Mouse (Mus musculus): ENCODE measurements around the gene Map4k4.
A peak's percentile ranks its signal among the peaks of the same experiment; 100 is the strongest.

Gene Map4k4

DNA sequence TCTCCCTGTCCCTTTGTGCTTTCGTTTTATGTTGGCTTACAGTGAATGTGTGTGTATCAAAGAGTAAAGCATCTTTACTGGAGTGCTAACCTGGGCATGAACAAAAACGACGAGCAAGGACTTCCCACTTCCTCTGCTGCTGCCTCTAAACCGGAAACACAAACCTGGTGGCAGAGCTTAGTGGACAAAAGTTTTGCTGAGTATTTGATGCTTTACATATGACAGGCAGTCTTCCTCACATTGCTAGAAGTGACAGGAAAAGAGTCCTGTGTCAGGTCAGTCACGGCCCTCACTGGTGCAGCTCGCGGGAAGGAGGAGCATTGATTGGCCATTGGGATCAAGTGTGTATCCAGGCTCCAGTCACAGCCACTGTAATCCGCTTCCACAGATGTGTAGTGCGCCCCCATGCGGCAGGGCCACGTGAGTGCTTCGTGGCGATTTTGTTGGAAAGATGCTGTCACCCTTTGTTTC, 35.7 kb downstream of the Map4k4 start:
- peak; percentile 71 for DNase-seq (ENCODE audit: low read depth, low spot score)

GRCm38 (mm10) chr1:39936934-39937333, 36.2 kb downstream of the Map4k4 start:
- DNase-seq (ENCODE audit: low read depth, low spot score): no peak

DNA sequence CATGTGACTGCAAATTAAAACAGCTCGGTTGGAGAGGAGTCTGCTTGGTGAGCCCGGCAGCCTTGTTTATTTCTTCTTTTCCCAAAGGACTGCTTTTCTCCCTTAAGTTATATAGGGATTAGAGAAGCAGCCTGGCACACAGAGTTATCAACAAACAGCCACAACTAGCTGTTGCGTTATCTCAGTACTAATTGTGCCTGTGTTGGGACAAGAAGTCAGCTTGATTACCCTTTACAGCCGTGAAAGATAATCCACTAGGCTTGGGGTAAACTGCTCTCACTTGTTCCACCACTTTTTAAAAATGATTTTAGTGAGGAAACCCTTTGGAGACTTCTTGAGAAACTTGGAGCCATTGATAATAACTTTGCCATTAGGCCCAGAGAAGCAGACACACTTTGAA, 36.9 kb downstream of the Map4k4 start:
- DNase-seq (ENCODE audit: low read depth, low spot score): no peak

- no peak for DNase-seq (ENCODE audit: low read depth, low spot score)
Measured at GRCm38 (mm10) chr1:39939401-39939800, 38.7 kb downstream of the Map4k4 start.

DNA sequence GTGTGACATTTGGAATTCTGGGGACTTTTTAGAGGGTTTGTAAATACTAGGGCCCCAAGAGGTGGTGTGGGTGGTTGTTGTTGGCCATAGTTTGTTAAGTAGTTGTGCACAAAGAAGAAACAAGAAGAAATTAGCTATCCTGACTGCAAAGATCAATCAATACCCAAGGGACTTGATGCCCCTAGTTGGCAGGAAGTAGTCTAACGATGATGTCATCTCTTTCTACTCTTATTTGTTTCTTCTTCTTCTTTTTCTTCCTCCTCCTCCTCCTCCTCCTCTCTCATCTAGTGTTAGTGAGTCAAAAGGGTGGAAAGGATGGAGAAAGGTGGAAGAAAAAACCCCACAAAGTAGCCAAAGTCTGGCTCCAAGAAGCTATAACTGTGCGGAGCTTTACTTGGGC, 39.6 kb downstream of the Map4k4 start:
- no peak for DNase-seq (ENCODE audit: low read depth, low spot score)

- DNase-seq (ENCODE audit: low read depth, low spot score): no peak
Measured at GRCm38 (mm10) chr1:39941237-39942179, 40.8 kb downstream of the Map4k4 start.

- DNase-seq (ENCODE audit: low read depth, low spot score): no peak
Measured at GRCm38 (mm10) chr1:39942935-39943334, 42.2 kb downstream of the Map4k4 start.

GRCm38 (mm10) chr1:39944306-39944971, 43.7 kb downstream of the Map4k4 start:
- no peak for DNase-seq (ENCODE audit: low read depth, low spot score)

- DNase-seq (ENCODE audit: low read depth, low spot score): no peak
Measured at GRCm38 (mm10) chr1:39944972-39945323, 44.2 kb downstream of the Map4k4 start.

GRCm38 (mm10) chr1:39946391-39946790, 45.7 kb downstream of the Map4k4 start:
- DNase-seq (ENCODE audit: low read depth, low spot score): no peak

DNA sequence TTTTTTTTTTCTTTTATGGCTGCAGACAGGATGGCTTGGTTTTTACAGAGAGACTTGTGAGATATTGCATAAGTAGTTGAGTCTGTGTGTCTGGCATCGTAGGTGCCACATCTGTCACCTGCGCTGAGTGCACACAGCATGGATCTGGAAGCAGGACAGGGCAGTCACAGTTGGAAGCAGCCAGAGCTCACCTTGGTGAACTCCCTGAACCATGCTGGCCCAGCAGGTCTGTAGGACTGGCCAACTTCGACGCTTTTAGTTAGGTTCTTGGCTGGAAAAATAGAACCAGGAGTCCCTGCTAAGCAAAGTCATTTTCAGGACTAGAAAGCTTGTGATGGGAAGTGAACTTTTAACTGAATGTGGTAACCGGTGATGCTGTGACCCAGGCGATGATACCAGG, 46.5 kb downstream of the Map4k4 start:
- DNase-seq (ENCODE audit: low read depth, low spot score): no peak

DNA sequence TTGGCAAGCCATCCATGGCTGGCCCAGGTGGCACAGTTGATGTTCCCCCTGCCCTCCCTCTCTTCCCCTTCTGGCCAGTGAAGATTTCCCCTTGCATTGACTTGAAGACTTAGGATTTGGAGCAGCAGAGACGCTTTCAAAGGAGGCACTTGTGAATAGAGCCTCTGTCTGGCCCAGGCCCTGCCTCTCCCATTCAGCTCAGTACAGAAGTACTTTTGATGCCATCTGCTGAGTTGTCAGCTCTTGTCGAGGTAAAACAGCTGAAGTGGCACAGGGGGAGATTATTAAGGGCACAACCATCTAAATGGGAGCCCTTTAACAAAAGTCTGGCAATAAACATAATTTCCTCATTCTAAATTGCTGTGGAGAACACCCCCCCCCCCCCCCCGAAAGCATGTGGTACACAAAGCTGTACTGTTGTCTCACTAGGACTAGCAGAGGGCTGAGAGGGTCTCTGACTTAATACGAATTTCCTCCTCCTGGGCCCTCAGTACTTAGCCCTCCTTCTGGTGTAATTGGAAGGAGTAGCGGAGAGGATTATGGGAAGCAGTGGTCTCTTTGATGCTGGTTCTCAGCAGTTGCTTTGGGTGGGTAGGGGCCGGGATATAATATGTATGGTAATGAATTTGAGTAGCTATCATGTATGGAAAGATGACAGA, 47.1 kb downstream of the Map4k4 start:
- no peak for DNase-seq (ENCODE audit: low read depth, low spot score)

GRCm38 (mm10) chr1:39949205-39949604, 48.5 kb downstream of the Map4k4 start:
- DNase-seq (ENCODE audit: low read depth, low spot score): no peak

DNA sequence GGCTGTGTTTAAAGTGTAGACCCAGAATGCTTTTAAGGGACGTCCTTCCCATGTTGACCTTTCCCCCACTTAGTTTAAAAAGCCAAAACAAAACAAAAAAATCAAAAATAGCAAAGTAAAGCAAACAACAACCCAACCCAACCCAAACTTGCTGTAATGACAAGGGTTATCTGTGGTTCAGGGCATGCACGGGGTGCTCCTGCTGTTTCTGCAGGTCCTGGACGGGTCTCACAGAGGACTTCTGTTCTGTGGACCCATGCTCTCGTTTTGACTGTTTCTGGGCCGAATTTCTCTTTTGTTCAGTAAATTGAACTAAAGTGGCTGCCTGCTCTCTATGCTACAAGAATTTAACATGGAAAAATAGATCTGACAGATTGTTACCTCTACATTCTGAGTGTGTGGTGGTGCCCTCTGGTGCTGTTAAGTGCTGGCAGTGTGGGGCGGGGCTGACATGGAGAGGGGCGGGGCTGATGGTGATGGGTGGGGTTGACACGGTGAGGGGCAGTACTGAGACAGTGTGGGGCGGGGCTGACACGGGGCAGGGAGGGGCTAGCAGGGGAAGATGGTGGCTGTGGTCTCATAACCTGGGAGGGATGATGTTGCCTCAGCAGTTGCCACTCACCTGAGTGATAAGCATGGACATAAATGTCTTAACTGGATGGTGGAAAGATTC, 49.2 kb downstream of the Map4k4 start:
- peak; percentile 27 for DNase-seq (ENCODE audit: low read depth, low spot score)

DNA sequence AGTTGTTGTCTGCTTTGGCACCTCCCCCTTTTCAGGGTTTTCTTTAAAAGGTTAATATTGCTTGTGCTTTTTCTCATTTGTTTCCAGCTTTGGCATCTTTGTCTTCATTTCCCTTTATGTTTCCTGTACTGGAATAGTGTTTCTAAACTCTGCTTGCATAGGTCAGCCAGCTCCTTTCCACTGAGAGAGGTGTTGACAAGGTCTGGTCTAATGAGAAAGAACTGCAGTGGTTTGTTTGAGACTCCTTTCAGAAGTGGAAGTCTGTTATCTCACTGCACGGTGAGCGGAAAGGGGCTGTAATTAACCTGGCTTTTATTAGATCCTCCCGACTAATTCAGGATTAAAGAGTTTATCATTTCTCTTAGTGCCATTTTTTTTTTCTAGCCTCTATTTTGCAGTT, 49.9 kb downstream of the Map4k4 start:
- no peak for DNase-seq (ENCODE audit: low read depth, low spot score)

DNA sequence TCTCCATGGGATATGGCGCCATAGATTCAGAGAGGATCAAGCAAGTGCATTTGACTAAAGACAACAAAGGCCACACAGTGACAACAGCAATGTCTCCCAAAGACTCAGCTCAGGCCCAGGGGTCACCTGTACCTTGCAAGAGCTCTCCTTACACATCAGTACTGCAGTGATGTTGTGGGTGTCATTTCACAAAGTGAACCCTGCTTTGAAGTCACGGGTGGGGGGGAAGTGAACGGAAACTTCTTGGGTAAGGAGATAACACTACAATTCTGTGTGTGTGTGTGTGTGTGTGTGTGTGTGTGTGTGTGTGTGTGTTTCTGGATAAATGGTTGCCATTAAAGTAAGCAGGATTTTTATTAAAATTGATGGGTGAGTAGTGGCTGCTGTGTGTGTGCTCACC, 53.9 kb downstream of the Map4k4 start:
- no peak for DNase-seq (ENCODE audit: low read depth, low spot score)

GRCm38 (mm10) chr1:39956712-39957111, 56.0 kb downstream of the Map4k4 start:
- DNase-seq (ENCODE audit: low read depth, low spot score): no peak

- no peak for DNase-seq (ENCODE audit: low read depth, low spot score)
Measured at GRCm38 (mm10) chr1:39957981-39958380, 57.3 kb downstream of the Map4k4 start.

GRCm38 (mm10) chr1:39960623-39961022, 59.9 kb downstream of the Map4k4 start:
- DNase-seq (ENCODE audit: low read depth, low spot score): no peak

- DNase-seq (ENCODE audit: low read depth, low spot score): no peak
Measured at GRCm38 (mm10) chr1:39961113-39961512, 60.4 kb downstream of the Map4k4 start.

- DNase-seq (ENCODE audit: low read depth, low spot score): no peak
Measured at GRCm38 (mm10) chr1:39962321-39962720, 61.6 kb downstream of the Map4k4 start.

- no peak for DNase-seq (ENCODE audit: low read depth, low spot score)
Measured at GRCm38 (mm10) chr1:39962840-39963239, 62.1 kb downstream of the Map4k4 start.
